Mouse (Mus musculus) thymus, adult 2 months (tissue): ENCODE measurements around the gene Xpc.

Experiments used
- CTCF ChIP-seq: fragments of 200-500 bp; IDR thresholded peaks from 2 replicates; pipeline ENCODE4 v1.5.1; 2012; ENCODE audit warnings: mild to moderate bottlenecking, control low read depth, low read length, moderate library complexity, borderline replicate concordance; ENCODE audit not compliant: control insufficient read depth, poor library complexity, insufficient read depth; ENCODE audit errors: extremely low read depth
- POLR2A ChIP-seq: fragments of 200-500 bp; IDR thresholded peaks from 2 replicates; pipeline ENCODE4 v1.6.1; 2012; ENCODE audit warnings: mild to moderate bottlenecking, low read length, control low read depth, moderate library complexity; ENCODE audit not compliant: control insufficient read depth, poor library complexity, insufficient read depth; ENCODE audit errors: extremely low read depth

GRCm38 (mm10) chr6:91503302-91503701 is 12.4 kb downstream of the Xpc start:
- no peak for TF ChIP-seq CTCF
- TF ChIP-seq POLR2A = no peak
